Mouse (Mus musculus) urinary bladder, postnatal 0 days (tissue): ENCODE data around the gene Spo11. TPM values are rescaled to one million over a fixed set of nuclear protein-coding genes. Genes with fewer than 3 reads are reported as not detected.

Experiments used
- polyA plus RNA-seq: library from polyadenylated mRNA; unstranded; fragments of >200 nt; fragmentation: Nextera tagmentation; extraction: Ambion mirVana; gene quantifications from 2 replicates; pipeline ENCODE4 v1.2.1, GENCODE M21; 2015

Gene Spo11
- 0.06 TPM in 1 of 2 replicates, not detected in the other for polyA plus RNA-seq

DNA sequence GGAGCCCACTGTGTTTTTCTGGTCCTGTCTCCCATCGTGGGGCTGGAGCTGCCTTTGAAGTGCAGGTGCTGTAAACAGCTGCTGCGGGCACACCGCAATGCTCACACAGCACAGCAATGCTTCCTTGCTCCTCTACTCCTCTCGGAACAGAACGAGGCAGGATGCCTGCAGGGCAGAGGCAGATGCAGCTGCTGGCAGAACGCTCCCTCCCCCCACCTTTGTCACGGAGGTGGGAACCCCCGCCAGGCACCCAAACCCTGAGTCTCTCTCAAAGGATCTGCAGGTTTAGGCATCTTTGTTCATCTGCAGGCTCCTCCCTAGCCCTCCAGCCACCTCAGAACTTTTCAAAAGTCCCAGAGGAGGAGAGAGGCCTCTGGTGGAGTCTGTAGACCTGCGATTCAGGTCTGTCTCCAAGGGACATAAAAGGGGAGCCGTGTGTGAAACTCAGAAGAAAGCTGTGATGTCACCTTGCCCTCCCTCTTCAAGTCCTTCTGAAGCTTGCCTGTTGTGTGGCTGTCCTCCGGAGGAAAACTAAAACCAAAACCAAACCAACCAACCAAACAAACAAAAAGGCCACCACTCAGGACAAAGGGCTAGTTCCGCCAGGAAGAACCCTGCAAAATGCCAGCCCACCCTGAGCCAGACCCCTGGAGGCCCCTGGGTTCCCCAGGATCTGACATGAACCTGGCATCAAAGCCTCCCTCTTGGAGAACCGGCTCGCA is at the start of gene Spo11:
Gene Spo11, plus strand, starts transcription at position 292 of the 722 bp plus-strand sequence.

GRCm38 (mm10) chr2:172940003-172940798 is 37.3 kb upstream of the Spo11 start, which contains the start of gene Bmp7:
Gene Bmp7, minus strand, starts transcription at chr2:172940321.

GRCm38 (mm10) chr2:172999630-173000284 is 22.3 kb downstream of the Spo11 start, which contains the start of gene Rae1:
Gene Rae1, plus strand, starts transcription at chr2:173000117.

DNA sequence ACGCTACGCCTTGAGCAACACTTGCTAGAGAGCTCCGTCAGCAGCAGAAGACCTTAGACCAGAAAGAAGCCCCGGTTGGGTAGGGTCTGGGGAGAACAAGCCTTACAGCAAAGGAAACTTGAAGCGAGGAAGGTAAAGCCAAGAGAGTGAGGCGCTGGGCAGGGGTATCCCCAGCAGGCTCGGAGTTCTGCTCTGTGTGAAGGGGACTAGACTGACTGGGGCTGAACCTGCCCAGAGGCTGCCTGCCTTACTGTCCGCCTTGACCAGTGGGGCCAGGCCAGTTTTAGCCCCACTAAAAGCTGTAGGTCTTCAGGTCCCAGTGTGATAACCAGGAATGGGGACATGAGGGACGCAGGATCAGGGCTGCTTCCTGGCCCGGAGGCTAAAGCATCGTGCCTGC is 42.9 kb downstream of the Spo11 start, which contains the start of gene Rbm38:
Gene Rbm38, plus strand, starts transcription at position 69 of the 400 bp plus-strand sequence.

Other genes starting within 250 kb of the Spo11 start
- 11.2 and 12.2 TPM in 2 replicates for gene Bmp7, start 37.4 kb upstream of the Spo11 start, polyA plus RNA-seq
- gene Rae1, start 22.4 kb downstream of the Spo11 start, polyA plus RNA-seq: 76.2 and 78.0 TPM in 2 replicates
- gene Rbm38, start 42.8 kb downstream of the Spo11 start, polyA plus RNA-seq: 94.9 and 104 TPM in 2 replicates
- gene Ctcfl, start 141.8 kb downstream of the Spo11 start, polyA plus RNA-seq: 0.13 and 0.23 TPM in 2 replicates
- 0.18 and 0.45 TPM in 2 replicates for gene Pck1, start 175.3 kb downstream of the Spo11 start, polyA plus RNA-seq
- 4.1 and 5.5 TPM in 2 replicates for gene Zbp1, start 241.2 kb downstream of the Spo11 start, polyA plus RNA-seq